Mouse (Mus musculus): Measurements from ENCODE around the gene Gbp5.

DNA sequence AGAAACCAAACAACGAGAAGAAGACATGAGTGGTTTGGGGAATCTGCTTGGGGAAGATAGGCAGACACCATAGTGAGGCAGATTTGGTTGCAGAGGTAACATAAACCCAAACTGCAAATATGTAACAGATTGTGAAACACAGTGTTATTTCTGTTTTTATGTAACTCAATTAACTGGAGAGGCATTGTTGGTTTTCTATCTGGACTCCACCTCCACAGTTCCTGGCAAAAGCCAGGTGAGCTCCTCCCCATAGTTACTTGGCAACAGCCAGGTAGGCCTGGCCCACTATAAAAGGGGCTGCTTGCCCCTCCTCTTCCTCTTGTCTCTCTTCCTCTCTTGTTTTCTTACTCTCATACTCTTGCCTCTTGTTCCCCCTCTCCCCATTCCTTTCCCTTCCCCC, 60.8 kb downstream of the Gbp5 start:
- TF ChIP-seq POLR2A (IDR thresholded peaks at IDR 0.05; ENCODE audit: insufficient read depth, low read depth, low read length) (no peak), EP300 (IDR thresholded peaks at IDR 0.05; ENCODE audit: insufficient read depth, low read depth, low read length) (no peak), CTCF (IDR thresholded peaks at IDR 0.05) (no peak)
